Mouse (Mus musculus): ENCODE data around the gene Pms2.

Pms2 gene

DNA sequence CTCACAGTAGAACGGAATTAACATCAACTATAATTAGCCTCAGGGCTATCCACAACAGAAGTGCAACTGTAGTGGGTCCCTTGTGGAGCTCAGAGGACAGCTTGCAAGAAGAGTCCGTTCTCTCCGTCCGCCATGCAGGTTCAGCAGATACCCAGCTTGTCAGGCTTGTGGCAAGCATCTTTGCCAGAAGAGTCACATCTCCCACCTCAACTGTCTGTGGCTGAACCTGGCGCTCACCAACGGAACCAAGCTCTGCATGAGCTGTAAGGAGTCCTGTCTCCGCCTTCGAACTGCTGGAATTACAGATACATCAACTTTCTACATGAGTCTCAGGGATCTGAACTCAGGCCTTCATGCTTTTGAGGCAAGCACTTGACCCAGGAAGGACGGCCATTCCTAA, 26.4 kb downstream of the Pms2 start:
- Histone ChIP-seq H3K36me3 (ENCODE audit: insufficient read depth, low read length) (peaks cover 13% of the 10 kb centered on the region), H3K27me3 (ENCODE audit: insufficient read depth, low read length) (no peaks in the 10 kb centered on the region), H3K9me3 (ENCODE audit: low read length) (no peaks in the 10 kb centered on the region), H3K4me1 (replicated peaks; ENCODE audit: low read depth, low read length) (peaks cover 28% of the 10 kb centered on the region), H3K4me3 (replicated peaks; ENCODE audit: low read length) (no peak overlapping the region)
- TF ChIP-seq NANOG (IDR thresholded peaks at IDR 0.05; ENCODE audit: borderline replicate concordance, low read length) (no peak), CTCF (conservative IDR thresholded peaks at IDR 0.05; ENCODE audit: low read length) (no peak), POU5F1 (IDR thresholded peaks at IDR 0.05; ENCODE audit: borderline replicate concordance, low read length) (no peak)

GRCm38 (mm10) chr5:143941588-143941987, 31.8 kb downstream of the Pms2 start:
- TF ChIP-seq POU5F1 (IDR thresholded peaks at IDR 0.05; ENCODE audit: borderline replicate concordance, low read length), result no peak
- TF ChIP-seq CTCF (conservative IDR thresholded peaks at IDR 0.05; ENCODE audit: low read length), result no peak
- Histone ChIP-seq H3K4me1 (replicated peaks; ENCODE audit: low read depth, low read length) (peaks cover 12% of the 10 kb centered on the region), H3K27me3 (ENCODE audit: insufficient read depth, low read length) (no peaks in the 10 kb centered on the region), H3K9me3 (ENCODE audit: low read length) (no peaks in the 10 kb centered on the region), H3K4me3 (replicated peaks; ENCODE audit: low read length) (no peak overlapping the region), H3K36me3 (ENCODE audit: insufficient read depth, low read length) (no peaks in the 10 kb centered on the region)

- H3K9me3 ChIP-seq (ENCODE audit: low read length), result no peaks in the 10 kb centered on the region
- no peak for TF ChIP-seq POU5F1 (IDR thresholded peaks at IDR 0.05; ENCODE audit: borderline replicate concordance, low read length)
- TF ChIP-seq NANOG (IDR thresholded peaks at IDR 0.05; ENCODE audit: borderline replicate concordance, low read length), result no peak
- no peak for TF ChIP-seq CTCF (conservative IDR thresholded peaks at IDR 0.05; ENCODE audit: low read length)
These were observed 33.7 kb downstream of the Pms2 start for GRCm38 (mm10) chr5:143943231-143944125.

DNA sequence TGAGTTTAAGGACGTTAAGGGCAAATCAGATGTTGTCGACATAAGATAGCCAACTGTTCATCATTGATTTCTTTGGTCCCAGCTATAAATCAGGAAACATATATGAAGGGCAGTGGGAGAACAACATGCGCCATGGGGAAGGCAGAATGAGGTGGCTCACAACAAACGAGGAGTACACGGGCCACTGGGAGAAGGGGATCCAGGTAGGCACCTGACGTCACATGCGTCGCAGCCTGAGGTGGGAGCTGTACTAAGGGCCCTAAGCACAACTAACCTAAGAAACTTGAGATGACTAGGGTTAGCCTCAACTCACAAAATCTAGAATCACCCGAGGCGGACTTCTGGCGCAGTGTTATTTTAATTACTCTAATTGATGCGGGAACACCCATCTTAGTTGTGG, 38.6 kb downstream of the Pms2 start:
- TF ChIP-seq POU5F1 (IDR thresholded peaks at IDR 0.05; ENCODE audit: borderline replicate concordance, low read length), result no peak
- no peak for TF ChIP-seq CTCF (conservative IDR thresholded peaks at IDR 0.05; ENCODE audit: low read length)
- no peak for TF ChIP-seq NANOG (IDR thresholded peaks at IDR 0.05; ENCODE audit: borderline replicate concordance, low read length)
- Histone ChIP-seq H3K9me3 (ENCODE audit: low read length) (no peaks in the 10 kb centered on the region), H3K4me3 (replicated peaks; ENCODE audit: low read length) (no peak overlapping the region)

More at GRCm38 (mm10) chr5:143943231-143944125, 33.7 kb downstream of the Pms2 start:
- Histone ChIP-seq H3K4me1 (replicated peaks; ENCODE audit: low read depth, low read length) (peaks cover 9% of the 10 kb centered on the region), H3K36me3 (ENCODE audit: insufficient read depth, low read length) (no peaks in the 10 kb centered on the region), H3K4me3 (replicated peaks; ENCODE audit: low read length) (no peak overlapping the region), H3K27me3 (ENCODE audit: insufficient read depth, low read length) (no peaks in the 10 kb centered on the region)

DNA sequence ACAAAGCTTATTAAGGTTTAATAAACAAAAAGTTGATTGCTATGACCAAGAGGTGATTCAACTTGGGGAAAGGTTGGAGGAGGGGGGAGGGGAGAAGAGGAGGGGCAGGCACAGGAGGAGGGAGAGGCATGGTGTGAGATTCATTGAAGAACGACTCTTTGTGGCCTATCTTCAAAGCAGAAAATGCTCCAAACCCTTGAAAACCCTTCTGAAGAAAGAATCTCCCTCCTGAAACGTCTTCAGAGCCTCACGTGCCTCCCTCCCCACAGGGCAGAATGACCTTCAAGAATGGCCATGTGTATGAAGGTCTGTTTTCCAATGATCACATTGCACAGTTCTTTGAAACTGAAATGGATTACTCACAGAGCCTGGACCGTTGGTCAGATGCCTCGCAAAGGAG, 40.3 kb downstream of the Pms2 start:
- H3K36me3 ChIP-seq (ENCODE audit: insufficient read depth, low read length), result no peaks in the 10 kb centered on the region
- TF ChIP-seq NANOG (IDR thresholded peaks at IDR 0.05; ENCODE audit: borderline replicate concordance, low read length), result no peak
- no peak for TF ChIP-seq POU5F1 (IDR thresholded peaks at IDR 0.05; ENCODE audit: borderline replicate concordance, low read length)
- TF ChIP-seq CTCF (conservative IDR thresholded peaks at IDR 0.05; ENCODE audit: low read length), result no peak
- no peaks in the 10 kb centered on the region for H3K27me3 ChIP-seq (ENCODE audit: insufficient read depth, low read length)
- H3K4me3 ChIP-seq (replicated peaks; ENCODE audit: low read length), result no peak overlapping the region
- peaks cover 19% of the 10 kb centered on the region for H3K4me1 ChIP-seq (replicated peaks; ENCODE audit: low read depth, low read length)
- no peaks in the 10 kb centered on the region for H3K9me3 ChIP-seq (ENCODE audit: low read length)

More for the DNA sequence above, 38.6 kb downstream of the Pms2 start:
- peaks cover 19% of the 10 kb centered on the region for H3K4me1 ChIP-seq (replicated peaks; ENCODE audit: low read depth, low read length)
- no peaks in the 10 kb centered on the region for H3K27me3 ChIP-seq (ENCODE audit: insufficient read depth, low read length)
- H3K36me3 ChIP-seq (ENCODE audit: insufficient read depth, low read length), result no peaks in the 10 kb centered on the region

DNA sequence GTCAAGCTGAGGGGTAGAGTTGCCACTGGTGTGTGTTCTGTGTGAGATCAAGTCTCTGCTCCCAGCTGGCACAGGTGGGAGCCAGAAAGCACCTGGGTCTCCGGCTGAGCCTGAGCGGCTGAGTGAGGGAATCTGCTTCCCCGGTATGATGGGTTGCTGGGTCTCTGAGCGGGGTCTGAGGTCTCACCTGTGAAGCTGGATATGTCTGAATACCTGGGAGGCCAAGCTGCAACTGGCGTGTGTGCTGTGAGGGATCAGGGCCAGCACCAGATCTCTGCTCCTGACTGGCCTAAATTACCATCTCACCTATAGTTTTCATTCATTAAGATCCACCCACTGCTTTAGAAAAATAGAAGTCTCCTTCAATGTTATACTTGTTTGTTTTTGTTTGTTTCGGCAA, 47.3 kb downstream of the Pms2 start:
- TF ChIP-seq POU5F1 (IDR thresholded peaks at IDR 0.05; ENCODE audit: borderline replicate concordance, low read length) (no peak), NANOG (IDR thresholded peaks at IDR 0.05; ENCODE audit: borderline replicate concordance, low read length) (no peak), CTCF (conservative IDR thresholded peaks at IDR 0.05; ENCODE audit: low read length) (no peak)
- H3K4me1 ChIP-seq (replicated peaks; ENCODE audit: low read depth, low read length), result peaks cover 4% of the 10 kb centered on the region; the same call in 1 of the 2 replicates
- no peaks in the 10 kb centered on the region for H3K27me3 ChIP-seq (ENCODE audit: insufficient read depth, low read length)
- H3K9me3 ChIP-seq (ENCODE audit: low read length), result peaks cover 19% of the 10 kb centered on the region
- no peaks in the 10 kb centered on the region for H3K36me3 ChIP-seq (ENCODE audit: insufficient read depth, low read length)
- H3K4me3 ChIP-seq (replicated peaks; ENCODE audit: low read length), result no peak overlapping the region

DNA sequence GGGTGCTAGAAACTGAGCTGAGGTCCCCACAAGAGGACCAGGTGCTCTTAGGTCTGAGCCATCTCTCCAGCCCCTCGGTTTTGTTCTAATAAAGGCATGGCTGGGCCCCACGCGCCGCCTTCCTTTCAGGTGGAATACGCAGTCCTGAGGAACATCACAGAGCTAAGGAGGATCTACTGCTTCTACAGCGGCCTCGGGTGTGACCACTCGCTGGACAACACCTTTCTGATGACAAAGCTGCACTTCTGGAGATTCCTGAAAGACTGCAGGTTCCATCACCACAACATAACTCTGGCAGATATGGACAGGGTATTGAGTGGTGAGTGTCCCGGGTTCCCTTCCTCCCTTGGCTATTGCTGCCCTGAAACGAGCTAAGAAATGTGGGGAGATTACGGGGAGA, 49.8 kb downstream of the Pms2 start:
- Histone ChIP-seq H3K9me3 (ENCODE audit: low read length) (peaks cover 19% of the 10 kb centered on the region), H3K4me3 (replicated peaks; ENCODE audit: low read length) (no peak overlapping the region), H3K27me3 (ENCODE audit: insufficient read depth, low read length) (no peaks in the 10 kb centered on the region), H3K36me3 (ENCODE audit: insufficient read depth, low read length) (no peaks in the 10 kb centered on the region), H3K4me1 (replicated peaks; ENCODE audit: low read depth, low read length) (peaks cover 4% of the 10 kb centered on the region; the same call in 1 of the 2 replicates)
- no peak for TF ChIP-seq CTCF (conservative IDR thresholded peaks at IDR 0.05; ENCODE audit: low read length)
- TF ChIP-seq NANOG (IDR thresholded peaks at IDR 0.05; ENCODE audit: borderline replicate concordance, low read length), result no peak
- no peak for TF ChIP-seq POU5F1 (IDR thresholded peaks at IDR 0.05; ENCODE audit: borderline replicate concordance, low read length)

DNA sequence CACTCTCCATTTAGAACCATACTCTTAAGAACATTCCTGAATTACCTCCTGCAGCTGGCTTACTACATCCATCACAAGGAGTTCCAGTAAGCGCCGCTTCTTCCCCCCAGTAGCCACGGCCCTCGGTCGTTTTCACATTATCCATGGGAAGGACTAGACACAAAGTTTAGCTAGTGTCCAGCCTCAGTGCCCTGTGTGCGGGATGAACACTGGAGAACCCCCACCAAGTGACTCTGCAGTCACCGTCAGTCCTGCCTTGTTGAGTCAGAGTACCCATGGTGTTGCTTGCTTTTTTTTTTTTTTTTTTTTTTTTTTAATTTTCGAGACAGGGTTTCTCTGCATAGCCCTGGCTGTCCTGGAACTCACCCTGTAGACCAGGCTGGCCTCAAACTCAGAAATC, 51.4 kb downstream of the Pms2 start:
- Histone ChIP-seq H3K36me3 (ENCODE audit: insufficient read depth, low read length) (no peaks in the 10 kb centered on the region), H3K27me3 (ENCODE audit: insufficient read depth, low read length) (no peaks in the 10 kb centered on the region), H3K9me3 (ENCODE audit: low read length) (peaks cover 9% of the 10 kb centered on the region; the same call in 1 of the 2 replicates), H3K4me3 (replicated peaks; ENCODE audit: low read length) (no peak overlapping the region), H3K4me1 (replicated peaks; ENCODE audit: low read depth, low read length) (peaks cover 4% of the 10 kb centered on the region; the same call in 1 of the 2 replicates)
- TF ChIP-seq NANOG (IDR thresholded peaks at IDR 0.05; ENCODE audit: borderline replicate concordance, low read length), result no peak
- TF ChIP-seq CTCF (conservative IDR thresholded peaks at IDR 0.05; ENCODE audit: low read length), result no peak
- no peak for TF ChIP-seq POU5F1 (IDR thresholded peaks at IDR 0.05; ENCODE audit: borderline replicate concordance, low read length)
